Mouse (Mus musculus): ENCODE results near the gene 9130008F23Rik.

DNA sequence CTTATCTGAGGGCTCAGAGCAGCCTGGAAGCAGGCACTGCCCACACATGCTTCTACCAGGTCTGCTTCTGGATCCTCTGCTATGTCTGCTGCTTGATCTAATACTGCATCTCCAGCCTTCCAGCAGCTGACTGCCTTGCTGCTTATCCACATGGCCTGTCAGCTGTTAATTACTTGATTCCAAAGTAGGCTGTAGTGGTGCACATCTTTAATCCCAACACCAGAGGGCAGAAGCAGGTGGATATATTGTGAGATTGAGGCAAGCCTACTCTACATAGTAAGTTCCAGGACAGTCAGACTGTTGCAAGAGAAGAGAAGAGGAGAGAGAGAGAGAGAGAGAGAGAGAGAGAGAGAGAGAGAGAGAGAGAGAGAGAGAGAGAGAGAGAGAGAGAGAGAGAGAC is 43.1 kb downstream of the 9130008F23Rik start:
- TF ChIP-seq HCFC1 (IDR thresholded peaks at IDR 0.05; ENCODE audit: borderline replicate concordance, insufficient read depth, low read length) (no peak), CHD2 (IDR thresholded peaks at IDR 0.05; ENCODE audit: low read depth, low read length) (no peak), ZNF384 (IDR thresholded peaks at IDR 0.05; ENCODE audit: low read depth, low read length) (no peak)
